Mouse (Mus musculus) hindbrain, embryonic 10.5 days (tissue): ENCODE results near the gene Dact3. TPM values are rescaled to one million over a fixed set of nuclear protein-coding genes. Genes with fewer than 3 reads are reported as not detected.

ENCODE experiments used
- DNase-seq: peaks from one replicate; pipeline ENCODE4 v3.0.0-alpha.2; 2017; ENCODE audit warnings: low spot score
- H3K27ac ChIP-seq: fragments of 300-500 bp; sonication (generic); 2 replicates; pipeline ENCODE4 v1.5.1; 2016; ENCODE audit warnings: mild to moderate bottlenecking, moderate library complexity
- H3K27me3 ChIP-seq: fragments of 300-500 bp; sonication (generic); 2 replicates; pipeline ENCODE4 v1.6.1; 2016; ENCODE audit warnings: mild to moderate bottlenecking; ENCODE audit not compliant: poor library complexity, insufficient read depth, severe bottlenecking
- H3K36me3 ChIP-seq: fragments of 300-500 bp; sonication (generic); 2 replicates; pipeline ENCODE4 v1.6.1; 2016; ENCODE audit warnings: mild to moderate bottlenecking, moderate library complexity
- H3K4me1 ChIP-seq: fragments of 300-500 bp; sonication (generic); replicated peaks from 2 replicates; pipeline ENCODE4 v1.6.1; 2016; ENCODE audit warnings: mild to moderate bottlenecking
- H3K4me3 ChIP-seq: fragments of 300-500 bp; sonication (generic); 2 replicates; pipeline ENCODE4 v1.5.1; 2016; ENCODE audit warnings: mild to moderate bottlenecking, moderate library complexity
- H3K9me3 ChIP-seq: fragments of 300-500 bp; sonication (generic); 2 replicates; pipeline ENCODE4 v1.6.1; 2016; ENCODE audit warnings: mild to moderate bottlenecking, moderate library complexity
- WGBS: fragments of 180-500 bp; shearing (Covaris S2); methylation state at CpG from one replicate; pipeline ENCODE4 v1.1.7; 2016; 5-methylcytosine and 5-hydroxymethylcytosine counted together
- polyA plus RNA-seq: library from polyadenylated mRNA; unstranded; fragments of >200 nt; fragmentation: Nextera tagmentation; extraction: Ambion mirVana; gene quantifications from 2 replicates; pipeline ENCODE4 v1.2.1, GENCODE M21; 2016

The Dact3 gene
- polyA plus RNA-seq, 1 experiment from 2014 or later = 4.9 TPM

DNA sequence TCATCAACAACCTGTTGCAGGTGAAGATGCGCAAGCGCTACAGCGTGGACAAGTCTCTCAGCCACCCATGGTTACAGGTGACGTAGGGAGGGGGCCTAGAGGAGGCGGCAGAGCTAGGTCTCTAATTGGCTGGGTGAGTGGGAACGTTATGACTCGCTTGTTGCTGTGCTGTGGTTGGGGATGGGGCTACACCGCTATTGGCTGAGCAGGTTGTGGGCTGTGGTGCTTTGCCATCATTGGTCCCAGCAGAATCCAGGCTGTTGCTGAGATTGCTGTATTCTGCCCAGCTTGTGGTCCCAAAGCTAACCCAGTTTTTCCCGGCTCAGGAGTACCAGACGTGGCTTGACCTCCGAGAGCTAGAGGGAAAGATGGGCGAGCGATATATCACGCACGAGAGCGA, 5.6 kb upstream of the Dact3 start:
- no peaks in the 10 kb centered on the region for H3K27me3 ChIP-seq
- H3K9me3 ChIP-seq = no peaks in the 10 kb centered on the region; the same call in 1 of the 2 replicates
- WGBS = 16% methylated on average over 16 of the region's 16 CpGs
- peak; percentile 73 for DNase-seq
- H3K27ac ChIP-seq = peak overlapping the region; percentile 71
- H3K4me3 ChIP-seq = peak overlapping the region; percentile 42
- peaks cover 14% of the 10 kb centered on the region for H3K4me1 ChIP-seq
- peaks cover 41% of the 10 kb centered on the region for H3K36me3 ChIP-seq

- Histone ChIP-seq H3K27me3 (no peaks in the 10 kb centered on the region), H3K4me3 (no peak overlapping the region), H3K9me3 (no peaks in the 10 kb centered on the region), H3K27ac (no peak overlapping the region), H3K4me1 (peaks cover 30% of the 10 kb centered on the region), H3K36me3 (peaks cover 22% of the 10 kb centered on the region)
- no peak for DNase-seq
- 84% methylated on average over 10 of the region's 10 CpGs for WGBS
Measured at GRCm38 (mm10) chr7:16871600-16871999, 3.5 kb upstream of the Dact3 start.

- H3K27me3 ChIP-seq = no peaks in the 10 kb centered on the region
- 94% methylated on average over 9 of the region's 9 CpGs for whole genome bisulfite sequencing
- H3K36me3 ChIP-seq = peaks cover 14% of the 10 kb centered on the region
- no peak overlapping the region for H3K4me3 ChIP-seq
- H3K9me3 ChIP-seq = no peaks in the 10 kb centered on the region
- DNase-seq = no peak
- H3K4me1 ChIP-seq = peaks cover 38% of the 10 kb centered on the region
- no peak overlapping the region for H3K27ac ChIP-seq
Measured at GRCm38 (mm10) chr7:16872478-16872877, 2.6 kb upstream of the Dact3 start.

DNA sequence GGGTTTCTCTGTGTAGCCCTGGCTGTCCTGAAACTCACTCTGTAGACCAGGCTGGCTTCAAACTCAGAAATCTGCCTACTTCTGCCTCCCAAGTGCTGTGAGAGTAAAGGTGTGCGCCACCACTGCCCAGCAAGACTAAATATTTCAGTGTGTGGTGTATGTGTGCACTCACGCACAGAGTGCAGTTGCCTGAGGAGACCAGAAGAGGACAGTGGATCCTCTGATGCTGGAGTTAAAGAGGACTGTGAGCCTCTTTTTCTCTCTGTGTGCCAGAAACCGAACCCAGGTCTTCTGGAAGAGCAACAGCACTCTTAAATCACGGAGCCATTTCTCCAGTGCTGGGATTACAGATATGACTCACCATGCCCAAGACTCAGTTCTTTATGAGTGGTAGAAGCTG, 1.7 kb upstream of the Dact3 start:
- Histone ChIP-seq H3K4me1 (peaks cover 44% of the 10 kb centered on the region), H3K9me3 (no peaks in the 10 kb centered on the region), H3K27ac (no peak overlapping the region), H3K27me3 (no peaks in the 10 kb centered on the region), H3K4me3 (no peak overlapping the region), H3K36me3 (peaks cover 20% of the 10 kb centered on the region)
- 94% methylated on average over 4 of the region's 4 CpGs for WGBS
- no peak for DNase-seq

DNA sequence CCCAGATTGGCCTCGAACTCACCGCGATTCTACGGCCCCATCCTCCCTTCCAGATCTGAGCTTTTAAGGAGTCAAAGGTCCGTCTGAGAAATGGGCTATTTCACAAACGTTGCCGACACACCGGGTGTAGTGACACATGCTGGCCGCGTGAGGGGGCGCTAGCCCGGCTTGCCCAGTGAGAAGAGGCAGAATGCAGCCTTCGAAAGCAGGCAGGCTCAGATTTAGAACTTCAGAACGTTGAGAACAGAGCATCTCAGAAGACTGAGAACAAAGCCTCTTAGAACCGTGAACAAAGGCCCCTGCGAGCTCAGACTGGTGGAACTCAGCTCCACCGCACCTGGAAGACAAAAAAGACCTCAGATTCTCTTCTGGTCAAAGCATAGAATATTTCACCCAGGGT, 927 bp upstream of the Dact3 start:
- peak overlapping the region; percentile 93 for H3K27ac ChIP-seq
- peaks cover 28% of the 10 kb centered on the region for H3K36me3 ChIP-seq
- WGBS = 5% methylated on average over 17 of the region's 17 CpGs
- DNase-seq = peak; percentile 83
- H3K4me3 ChIP-seq = peak overlapping the region; percentile 82
- H3K4me1 ChIP-seq = peaks cover 50% of the 10 kb centered on the region
- no peaks in the 10 kb centered on the region for H3K9me3 ChIP-seq
- no peaks in the 10 kb centered on the region for H3K27me3 ChIP-seq

DNA sequence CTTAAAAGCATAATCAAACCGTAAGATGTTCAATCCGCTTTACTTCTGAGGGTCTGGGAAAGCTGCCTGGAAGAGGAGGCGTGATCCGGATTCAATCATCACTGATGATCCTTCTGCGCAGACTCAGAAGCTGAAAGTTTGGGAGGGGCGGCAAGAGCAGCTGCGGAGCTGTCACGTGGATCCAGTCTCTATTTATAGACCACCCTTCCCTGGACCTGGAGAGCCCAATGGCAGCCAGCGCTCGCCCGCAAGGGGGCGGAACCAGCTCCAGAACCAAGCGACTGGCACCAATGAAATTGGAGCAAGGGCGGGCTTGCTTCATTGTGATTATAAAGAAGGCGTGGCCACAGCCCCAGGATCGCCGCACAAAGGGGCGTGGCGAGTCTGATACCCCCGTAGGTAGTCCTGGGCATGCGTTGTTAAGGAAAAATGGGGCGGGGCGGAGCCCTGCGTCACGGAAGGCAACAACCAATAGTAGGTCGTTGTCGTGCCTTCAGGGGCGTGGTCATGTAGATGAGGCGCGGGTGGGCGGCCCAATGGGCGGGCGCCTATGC, 284 bp upstream of the Dact3 start:
- Histone ChIP-seq H3K36me3 (peaks cover 29% of the 10 kb centered on the region), H3K9me3 (no peaks in the 10 kb centered on the region), H3K4me3 (peak overlapping the region; percentile 82), H3K27me3 (no peaks in the 10 kb centered on the region), H3K27ac (peak overlapping the region; percentile 93), H3K4me1 (peaks cover 50% of the 10 kb centered on the region)
- under 1% methylated on average over 33 of the region's 33 CpGs for WGBS
- peak; percentile 100 for DNase-seq

DNA sequence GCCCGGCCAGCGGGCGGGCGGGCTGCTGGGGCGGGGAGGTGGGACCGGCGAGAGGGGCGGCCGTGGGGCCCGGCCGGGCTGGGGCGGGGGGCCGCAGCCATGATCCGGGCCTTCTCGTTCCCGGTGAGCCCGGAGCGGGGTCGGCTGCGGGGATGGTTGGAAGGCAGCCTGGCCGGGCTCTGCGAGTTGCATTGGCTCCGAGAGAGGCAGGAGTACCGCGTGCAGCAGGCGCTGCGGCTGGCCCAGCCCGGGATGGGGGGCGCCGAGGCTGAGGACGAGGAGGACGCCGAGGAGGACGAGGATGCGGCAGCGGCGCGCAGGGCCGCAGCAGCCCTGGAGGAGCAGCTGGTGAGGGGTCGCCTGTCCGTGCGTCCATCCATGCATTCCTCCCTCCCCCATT, 209 bp downstream of the Dact3 start:
- Histone ChIP-seq H3K4me1 (peaks cover 52% of the 10 kb centered on the region), H3K27ac (peak overlapping the region; percentile 93), H3K27me3 (no peaks in the 10 kb centered on the region), H3K9me3 (no peaks in the 10 kb centered on the region), H3K4me3 (peak overlapping the region; percentile 82), H3K36me3 (peaks cover 29% of the 10 kb centered on the region)
- under 1% methylated on average over 41 of the region's 42 CpGs for WGBS
- no peak for DNase-seq

- Histone ChIP-seq H3K9me3 (no peaks in the 10 kb centered on the region), H3K27me3 (no peaks in the 10 kb centered on the region), H3K4me1 (peaks cover 58% of the 10 kb centered on the region), H3K27ac (peak overlapping the region; percentile 93), H3K4me3 (peak overlapping the region; percentile 82), H3K36me3 (peaks cover 28% of the 10 kb centered on the region)
- DNase-seq = peak; percentile 22
- 7% methylated on average over 11 of the region's 11 CpGs for WGBS
Measured at GRCm38 (mm10) chr7:16876006-16876405, 889 bp downstream of the Dact3 start.

DNA sequence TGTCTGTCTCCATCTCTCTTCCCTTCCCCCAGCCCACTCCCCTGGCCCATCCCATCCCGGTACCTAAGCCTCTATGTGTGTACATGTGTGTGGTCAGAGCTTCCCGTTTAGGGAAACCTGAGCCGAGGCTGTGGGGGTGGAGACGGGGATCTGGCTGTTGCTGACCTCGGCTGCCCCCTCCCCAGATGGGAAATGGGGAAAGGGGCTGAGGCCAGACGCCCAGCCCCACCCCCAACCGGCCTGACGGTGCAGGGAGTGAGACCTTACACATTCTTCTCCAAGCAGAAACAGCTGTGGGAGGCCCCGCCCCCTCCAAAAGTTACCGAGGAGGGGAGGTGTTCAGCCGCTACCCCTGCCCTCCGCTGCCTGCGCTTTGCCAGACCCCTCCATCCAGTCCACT, 1.5 kb downstream of the Dact3 start:
- 1% methylated on average over 13 of the region's 13 CpGs for WGBS
- peak; percentile 91 for DNase-seq
- peak overlapping the region; percentile 82 for H3K4me3 ChIP-seq
- peak overlapping the region; percentile 93 for H3K27ac ChIP-seq
- H3K36me3 ChIP-seq = peaks cover 27% of the 10 kb centered on the region
- H3K9me3 ChIP-seq = no peaks in the 10 kb centered on the region
- H3K4me1 ChIP-seq = peaks cover 64% of the 10 kb centered on the region
- H3K27me3 ChIP-seq = no peaks in the 10 kb centered on the region

- H3K27ac ChIP-seq = no peak overlapping the region
- peaks cover 64% of the 10 kb centered on the region for H3K4me1 ChIP-seq
- no peak for DNase-seq
- H3K36me3 ChIP-seq = peaks cover 34% of the 10 kb centered on the region
- no peak overlapping the region for H3K4me3 ChIP-seq
- peaks cover 6% of the 10 kb centered on the region; the same call in 1 of the 2 replicates for H3K9me3 ChIP-seq
- H3K27me3 ChIP-seq = peaks cover 10% of the 10 kb centered on the region
- WGBS = 80% methylated on average over 3 of the region's 3 CpGs
Measured at GRCm38 (mm10) chr7:16877717-16878116, 2.6 kb downstream of the Dact3 start.

DNA sequence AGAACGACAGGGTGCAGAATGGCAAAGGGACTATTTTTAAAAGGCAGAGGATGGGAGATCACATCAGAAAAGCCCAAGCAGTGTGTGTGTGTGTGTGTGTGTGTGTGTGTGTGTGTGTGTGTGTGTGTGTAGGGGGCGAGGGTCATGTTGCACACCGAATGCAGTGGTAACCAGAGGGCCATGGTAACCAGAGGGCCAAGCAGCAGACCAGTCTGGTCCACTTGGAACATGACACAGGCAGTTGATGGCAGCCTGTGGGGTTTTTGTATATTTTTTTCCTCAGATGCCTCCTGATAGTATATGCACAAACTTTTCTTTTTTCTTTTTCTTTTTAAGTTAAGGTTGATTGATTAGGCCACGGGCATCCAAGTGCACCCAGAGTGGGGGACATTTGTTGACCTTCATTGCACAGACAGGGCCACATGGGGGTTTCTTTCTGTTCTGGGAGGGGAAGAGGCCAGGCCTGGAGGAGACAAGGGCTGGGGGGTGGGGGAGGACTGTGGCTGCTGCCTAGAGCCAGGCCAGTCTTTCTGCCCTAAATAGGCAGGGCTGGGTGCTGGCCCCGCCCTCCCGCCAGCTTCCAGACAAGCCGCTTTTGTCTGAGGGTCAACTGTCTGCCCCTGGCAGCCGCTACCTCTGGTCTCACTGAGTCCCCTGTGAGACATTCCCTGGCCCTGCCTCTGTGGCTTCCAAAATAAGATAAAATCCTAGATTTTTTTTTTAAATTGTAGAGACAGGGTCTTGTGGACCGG, 4.9 kb downstream of the Dact3 start:
- Histone ChIP-seq H3K4me3 (peak overlapping the region; percentile 38), H3K4me1 (peaks cover 73% of the 10 kb centered on the region), H3K36me3 (peaks cover 57% of the 10 kb centered on the region), H3K27me3 (peaks cover 33% of the 10 kb centered on the region), H3K27ac (peak overlapping the region; percentile 92), H3K9me3 (peaks cover 7% of the 10 kb centered on the region)
- DNase-seq = peak; percentile 93
- 12% methylated on average over 9 of the region's 9 CpGs for WGBS

DNA sequence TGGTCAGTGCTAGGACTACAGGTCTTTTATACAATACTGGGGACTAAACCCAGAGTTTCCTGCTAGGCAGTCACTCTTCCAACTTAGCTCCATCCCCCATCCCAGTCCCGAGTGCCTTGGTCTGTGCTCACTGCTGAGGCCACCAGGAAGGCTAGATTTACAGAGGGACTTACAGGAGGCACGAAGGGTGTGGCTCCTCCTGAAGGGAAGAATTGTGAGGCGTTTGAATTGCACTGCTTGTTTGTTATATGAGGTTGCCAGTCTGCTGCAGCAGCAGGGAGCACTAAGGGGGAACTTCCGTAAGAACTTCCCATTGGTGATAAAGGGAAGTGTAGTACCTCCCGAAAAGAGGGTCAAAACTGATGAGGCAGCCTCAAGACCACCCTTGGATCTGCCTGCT, 5.5 kb downstream of the Dact3 start:
- peaks cover 14% of the 10 kb centered on the region for H3K9me3 ChIP-seq
- peaks cover 39% of the 10 kb centered on the region for H3K27me3 ChIP-seq
- WGBS = 10% methylated on average over 5 of the region's 5 CpGs
- H3K36me3 ChIP-seq = peaks cover 63% of the 10 kb centered on the region
- H3K4me3 ChIP-seq = peak overlapping the region; percentile 38
- peak overlapping the region; percentile 92 for H3K27ac ChIP-seq
- peaks cover 75% of the 10 kb centered on the region for H3K4me1 ChIP-seq
- DNase-seq = no peak

DNA sequence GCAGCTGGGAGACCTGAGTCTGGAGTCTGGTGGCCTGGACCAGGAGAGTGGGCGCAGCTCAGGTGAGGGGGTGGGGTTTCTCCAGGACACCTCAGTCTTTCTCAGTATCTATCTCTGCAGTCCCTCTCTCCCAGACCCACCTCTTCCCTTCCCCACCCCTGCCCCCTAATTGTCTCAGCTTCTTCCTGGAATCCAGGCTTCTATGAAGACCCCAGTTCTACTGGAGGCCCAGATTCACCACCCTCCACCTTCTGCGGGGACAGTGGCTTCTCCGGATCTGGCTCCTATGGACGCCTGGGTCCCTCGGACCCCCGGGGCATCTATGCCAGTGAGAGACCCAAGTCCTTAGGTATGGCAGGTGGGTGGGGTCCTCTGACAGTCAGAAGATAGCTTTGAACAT, 8.0 kb downstream of the Dact3 start:
- DNase-seq = no peak
- Histone ChIP-seq H3K9me3 (peaks cover 25% of the 10 kb centered on the region), H3K36me3 (peaks cover 77% of the 10 kb centered on the region), H3K27me3 (peaks cover 65% of the 10 kb centered on the region), H3K4me1 (peaks cover 56% of the 10 kb centered on the region), H3K4me3 (no peak overlapping the region), H3K27ac (no peak overlapping the region)
- 92% methylated on average over 6 of the region's 6 CpGs for WGBS
